Mouse (Mus musculus) neutrophil, adult 5-6 weeks (primary cell): Measurements from ENCODE around the gene Nodal. TPM values are rescaled to one million over a fixed set of nuclear protein-coding genes. Genes with fewer than 3 reads are reported as not detected.
A peak's percentile ranks its signal among the peaks of the same experiment; 100 is the strongest.

Experiments used
- ATAC-seq: fragments of 151-379, 151-347 bp; 2 replicates; pipeline ENCODE4 v1.8.0; 2017; ENCODE audit warnings: mild to moderate bottlenecking, moderate TSS enrichment; ENCODE audit not compliant: insufficient number of reproducible peaks, poor library complexity, low FRiP score, severe bottlenecking; ENCODE audit errors: extremely low read depth
- total RNA-seq: library from RNA; stranded (forward); fragments of 200-1000 nt; gene quantifications from 2 replicates; pipeline ENCODE4 v1.2.3, GENCODE M21; 2017

The Nodal gene
- total RNA-seq, 1 experiment from 2014 or later: not detected

GRCm38 (mm10) chr10:61392584-61392983 lies 25.2 kb upstream of the Nodal start:
- ATAC-seq: no peak

DNA sequence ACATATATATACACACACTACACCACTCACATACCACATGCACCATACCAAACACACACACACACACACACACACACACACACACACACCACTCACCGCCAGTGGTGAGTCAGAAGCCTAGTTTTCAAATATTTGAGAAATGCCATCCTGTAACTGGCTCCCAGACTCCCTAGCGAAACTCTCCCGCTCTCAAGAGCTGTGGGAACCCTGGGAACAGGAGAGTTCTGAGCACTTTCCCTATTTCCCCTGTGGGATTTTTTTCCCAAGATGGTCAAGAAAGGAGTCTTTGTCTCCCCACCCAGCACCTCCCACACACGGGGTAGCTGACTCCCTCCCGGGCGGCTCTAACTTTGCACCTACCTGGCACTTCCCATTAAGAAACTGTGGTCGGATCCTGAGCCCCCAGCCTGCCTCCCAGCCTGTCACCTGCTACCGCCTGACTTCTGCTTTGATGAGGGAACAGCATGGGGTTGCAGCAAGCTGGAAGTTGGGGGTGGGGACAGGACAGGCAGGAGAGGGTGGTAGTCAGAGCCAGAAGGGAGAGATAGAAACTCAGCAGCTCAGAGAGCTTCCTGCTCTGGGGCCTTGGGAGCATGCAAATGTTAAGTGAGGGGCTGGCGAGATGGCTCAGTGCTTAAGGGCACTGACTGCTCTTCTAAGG lies 23.2 kb upstream of the Nodal start:
- no peak for ATAC-seq

- no peak for ATAC-seq
Observed at GRCm38 (mm10) chr10:61398125-61398524, 19.6 kb upstream of the Nodal start.

- ATAC-seq: peak; percentile 73; the same call in 1 of the 2 replicates
Observed at GRCm38 (mm10) chr10:61399156-61399734, 18.5 kb upstream of the Nodal start.

DNA sequence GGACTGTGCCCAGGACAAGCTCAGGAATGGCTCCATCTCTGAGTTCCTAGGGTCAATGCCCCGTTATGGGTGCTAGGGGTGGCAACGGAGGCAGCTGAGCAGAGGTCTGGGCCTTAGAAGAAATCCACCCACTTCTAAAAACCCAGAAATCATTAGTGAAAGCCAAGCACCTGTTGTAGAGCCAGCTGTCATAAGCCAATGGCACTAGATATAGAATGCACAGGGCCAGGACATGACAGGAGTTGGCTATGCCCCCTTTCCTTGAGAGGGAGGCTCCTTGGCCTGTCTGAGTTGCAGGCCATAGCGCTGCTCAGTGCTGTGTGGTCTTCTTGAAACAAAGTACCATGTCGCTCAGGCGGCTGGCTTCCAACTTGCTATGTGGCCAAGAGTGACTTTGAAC lies 17.4 kb upstream of the Nodal start:
- no peak for ATAC-seq

GRCm38 (mm10) chr10:61402480-61402879 lies 15.3 kb upstream of the Nodal start:
- ATAC-seq: no peak

GRCm38 (mm10) chr10:61402911-61403310 lies 14.9 kb upstream of the Nodal start:
- ATAC-seq: no peak

GRCm38 (mm10) chr10:61405958-61406357 lies 11.8 kb upstream of the Nodal start:
- ATAC-seq: no peak

DNA sequence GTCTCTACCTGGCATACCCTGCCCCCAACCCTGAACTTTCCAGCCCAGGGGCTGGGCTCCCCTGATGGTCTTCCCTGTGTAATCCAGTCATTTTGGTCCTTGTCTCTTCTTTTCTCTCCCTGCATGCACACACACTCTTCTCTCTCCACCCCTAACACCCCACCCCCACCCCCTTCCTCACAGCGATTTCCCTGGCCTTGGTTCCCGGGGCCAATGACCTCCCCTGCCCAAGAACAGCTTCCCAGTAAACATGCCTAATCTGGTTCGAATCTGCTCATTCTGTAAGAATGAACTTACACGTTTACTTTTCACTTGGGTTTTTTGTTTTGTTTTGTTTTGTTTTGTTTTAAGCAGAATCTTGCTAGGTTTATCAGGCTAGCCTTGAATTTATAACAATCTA lies 8.0 kb upstream of the Nodal start:
- ATAC-seq: no peak

- no peak for ATAC-seq
Observed at GRCm38 (mm10) chr10:61410193-61410592, 7.6 kb upstream of the Nodal start.

DNA sequence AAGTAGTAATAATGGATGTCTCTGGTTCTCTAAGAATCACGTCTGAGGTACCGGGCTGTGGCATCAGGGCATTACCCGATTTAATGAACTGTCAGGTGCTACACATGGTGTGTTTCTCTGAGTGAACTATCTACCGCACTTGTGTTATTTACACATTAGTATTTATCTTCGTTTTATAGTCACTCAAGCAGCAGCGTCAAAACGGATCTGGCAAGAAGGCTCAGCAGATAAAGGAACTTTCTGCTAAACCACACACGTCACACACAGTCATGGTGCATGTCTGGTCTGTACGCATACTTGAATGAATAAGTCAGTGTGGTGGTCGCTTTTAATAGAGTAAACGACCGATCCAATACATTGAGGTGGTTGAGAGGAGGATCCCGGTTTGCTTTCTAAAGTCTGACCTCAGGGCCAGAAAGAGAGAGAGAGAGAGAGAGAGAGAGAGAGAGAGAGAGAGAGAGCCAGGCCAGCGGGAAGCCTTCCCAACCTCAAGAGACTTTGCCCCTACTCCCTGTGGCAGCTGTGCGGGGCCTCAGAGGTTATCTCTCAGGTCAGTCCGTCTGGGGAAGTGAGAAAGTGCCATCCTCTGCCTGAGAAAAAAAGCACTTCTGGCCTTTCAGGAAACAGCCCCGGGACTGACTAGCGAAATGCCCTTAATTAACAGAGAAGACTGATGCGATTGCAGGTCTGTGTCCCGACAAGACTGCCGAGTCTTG lies 4.7 kb upstream of the Nodal start:
- no peak for ATAC-seq

DNA sequence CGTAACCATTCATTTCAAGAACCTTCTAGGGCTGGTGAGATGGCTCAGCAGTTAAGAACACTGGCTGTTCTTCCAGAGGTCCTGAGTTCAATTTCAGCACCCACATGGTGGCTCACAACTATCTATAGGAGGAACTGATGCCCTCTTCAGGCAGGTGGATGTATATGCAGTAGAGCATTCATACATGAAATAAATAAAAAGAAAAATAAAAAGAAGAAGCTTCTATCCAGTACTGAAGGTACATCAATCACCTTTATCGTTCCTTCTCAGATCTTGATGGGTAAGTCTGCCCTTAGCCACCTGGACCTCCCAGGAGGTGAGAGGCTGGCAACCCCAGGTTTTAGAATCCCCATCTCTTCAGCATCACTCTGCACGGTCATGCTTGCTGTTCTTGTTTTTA lies 2.5 kb upstream of the Nodal start:
- ATAC-seq: no peak

- ATAC-seq: no peak
Observed at GRCm38 (mm10) chr10:61415890-61416289, 1.9 kb upstream of the Nodal start.

- ATAC-seq: no peak
Observed at GRCm38 (mm10) chr10:61416561-61416960, 1.2 kb upstream of the Nodal start.

GRCm38 (mm10) chr10:61417046-61417445 lies 726 bp upstream of the Nodal start:
- no peak for ATAC-seq

DNA sequence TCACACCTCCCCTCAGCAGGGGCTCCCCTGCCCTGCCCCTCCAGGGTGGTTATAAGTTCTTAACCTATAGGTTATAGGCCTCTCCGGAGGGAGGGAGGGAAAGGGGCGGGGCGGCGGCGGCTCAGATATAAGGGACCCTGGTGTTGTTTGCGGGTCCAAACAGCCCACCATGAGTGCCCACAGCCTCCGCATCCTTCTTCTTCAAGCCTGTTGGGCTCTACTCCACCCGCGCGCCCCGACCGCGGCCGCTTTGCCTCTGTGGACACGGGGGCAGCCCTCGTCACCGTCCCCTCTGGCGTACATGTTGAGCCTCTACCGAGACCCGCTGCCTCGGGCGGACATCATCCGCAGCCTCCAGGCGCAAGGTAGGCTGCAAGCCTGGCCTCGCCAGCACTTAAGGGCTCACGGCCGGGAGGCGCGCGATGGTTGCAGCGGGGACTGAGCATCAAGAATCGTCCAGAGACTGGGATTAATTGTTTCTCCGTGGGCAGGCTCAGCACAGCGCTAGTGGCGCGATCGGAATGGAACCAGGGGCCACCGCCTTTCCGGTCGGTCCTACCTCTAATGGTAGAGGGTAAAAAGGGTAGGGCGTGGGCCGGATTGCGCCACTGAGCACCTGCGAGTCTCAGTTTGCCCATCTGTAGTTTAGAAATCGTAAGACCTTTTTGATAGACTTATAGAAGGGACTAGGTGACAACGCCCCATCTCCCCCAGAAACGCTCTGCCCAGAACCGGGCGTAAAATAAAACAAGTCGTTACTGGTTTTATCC lies 544 bp downstream of the Nodal start:
- ATAC-seq: no peak

DNA sequence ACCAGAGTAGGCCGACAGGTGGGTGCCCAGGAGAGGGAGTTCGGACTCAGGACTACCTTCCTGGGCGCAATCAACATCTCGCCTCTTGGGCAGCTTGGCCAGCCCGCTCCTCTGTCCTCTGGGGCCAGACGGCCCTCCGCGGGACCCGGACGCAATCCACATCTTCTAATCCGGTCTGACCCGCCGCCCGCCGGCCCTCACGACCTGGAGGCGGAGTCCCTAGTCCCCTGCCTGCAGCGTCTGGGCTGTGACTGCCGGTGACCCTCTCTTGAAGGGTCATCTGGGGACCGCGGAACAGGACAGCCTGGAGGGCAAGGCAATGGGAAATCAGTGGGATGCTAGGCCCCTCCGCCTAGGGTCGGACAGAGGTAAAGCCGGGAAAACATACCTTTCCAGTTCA lies 1.4 kb downstream of the Nodal start:
- ATAC-seq: no peak

GRCm38 (mm10) chr10:61420011-61420410 lies 2.2 kb downstream of the Nodal start:
- no peak for ATAC-seq

- no peak for ATAC-seq
Observed at GRCm38 (mm10) chr10:61422861-61423260, 5.1 kb downstream of the Nodal start.

- ATAC-seq: no peak
Observed at GRCm38 (mm10) chr10:61423289-61423688, 5.5 kb downstream of the Nodal start.
